Mouse (Mus musculus) lung, embryonic 15.5 days (tissue): ENCODE measurements around the gene 4930558C23Rik. TPM values are rescaled to one million over a fixed set of nuclear protein-coding genes. Genes with fewer than 3 reads are reported as not detected.

Experiments
- polyA plus RNA-seq: library from polyadenylated mRNA; unstranded; fragments of >200 nt; fragmentation: Nextera tagmentation; extraction: Ambion mirVana; gene quantifications from 2 replicates; pipeline ENCODE4 v1.2.1, GENCODE M21; 2015

The 4930558C23Rik gene
- polyA plus RNA-seq, 1 experiment from 2014 or later: not detected

Other genes starting within 250 kb of the 4930558C23Rik start
- 3.6 and 3.8 TPM in 2 replicates for gene Sema6c, start 242.4 kb downstream of the 4930558C23Rik start, polyA plus RNA-seq
- gene Gabpb2, start 184.9 kb downstream of the 4930558C23Rik start, polyA plus RNA-seq: 9.9 and 11.2 TPM in 2 replicates
- gene Cdc42se1, start 174.1 kb downstream of the 4930558C23Rik start, polyA plus RNA-seq: 111 and 115 TPM in 2 replicates
- gene Mllt11, start 170.7 kb downstream of the 4930558C23Rik start, polyA plus RNA-seq: 10.7 and 11.6 TPM in 2 replicates
- 0.32 and 0.60 TPM in 2 replicates for gene Gm128, start 161.2 kb downstream of the 4930558C23Rik start, polyA plus RNA-seq
- 4.0 and 4.1 TPM in 2 replicates for gene Bnipl, start 151.6 kb downstream of the 4930558C23Rik start, polyA plus RNA-seq
- 38.1 and 41.6 TPM in 2 replicates for gene Mindy1, start 121.5 kb downstream of the 4930558C23Rik start, polyA plus RNA-seq
- gene Prune1, start 120.8 kb downstream of the 4930558C23Rik start, polyA plus RNA-seq: 21.0 and 23.9 TPM in 2 replicates
- 1.6 and 2.3 TPM in 2 replicates for gene Anxa9, start 95.7 kb downstream of the 4930558C23Rik start, polyA plus RNA-seq
- gene Cers2, start 88.0 kb downstream of the 4930558C23Rik start, polyA plus RNA-seq: 201 and 203 TPM in 2 replicates
- 35.7 and 40.4 TPM in 2 replicates for gene Setdb1, start 45.6 kb downstream of the 4930558C23Rik start, polyA plus RNA-seq
- gene Arnt, start 31.5 kb upstream of the 4930558C23Rik start, polyA plus RNA-seq: 48.0 and 48.5 TPM in 2 replicates
- gene Ctsk, start 96.4 kb upstream of the 4930558C23Rik start, polyA plus RNA-seq: 4.2 and 5.2 TPM in 2 replicates
- 24.2 and 30.4 TPM in 2 replicates for gene Ctss, start 123.9 kb upstream of the 4930558C23Rik start, polyA plus RNA-seq
- gene Hormad1, start 156.8 kb upstream of the 4930558C23Rik start, polyA plus RNA-seq: 0.10 TPM in 1 of 2 replicates, not detected in the other
- gene Golph3l, start 186.1 kb upstream of the 4930558C23Rik start, polyA plus RNA-seq: 32.3 and 33.6 TPM in 2 replicates
- gene Ensa, start 222.2 kb upstream of the 4930558C23Rik start, polyA plus RNA-seq: 65.3 and 69.2 TPM in 2 replicates